Mouse (Mus musculus) embryonic facial prominence, embryonic 10.5 days (tissue): ENCODE measurements around the gene Brsk2. TPM values are rescaled to one million over a fixed set of nuclear protein-coding genes. Genes with fewer than 3 reads are reported as not detected.
A peak's percentile ranks its signal among the peaks of the same experiment; 100 is the strongest.

Source experiments
- DNase-seq: peaks from one replicate; pipeline ENCODE4 v3.0.0-alpha.2; 2017; ENCODE audit warnings: low spot score
- H3K27ac ChIP-seq: fragments of 300-500 bp; sonication (generic); replicated peaks from 2 replicates; pipeline ENCODE4 v1.5.1; 2016; ENCODE audit warnings: mild to moderate bottlenecking
- H3K27me3 ChIP-seq: fragments of 300-500 bp; sonication (generic); replicated peaks from 2 replicates; pipeline ENCODE4 v1.6.1; 2016; ENCODE audit warnings: low read depth, mild to moderate bottlenecking; ENCODE audit not compliant: poor library complexity, severe bottlenecking
- H3K36me3 ChIP-seq: fragments of 300-500 bp; sonication (generic); replicated peaks from 2 replicates; pipeline ENCODE4 v1.6.1; 2016; ENCODE audit warnings: mild to moderate bottlenecking, moderate library complexity
- H3K4me1 ChIP-seq: fragments of 300-500 bp; sonication (generic); 2 replicates; pipeline ENCODE4 v1.6.1; 2016
- H3K4me3 ChIP-seq: fragments of 300-500 bp; sonication (generic); 2 replicates; pipeline ENCODE4 v1.5.1; 2016; ENCODE audit warnings: mild to moderate bottlenecking, moderate library complexity
- H3K9me3 ChIP-seq: fragments of 300-500 bp; sonication (generic); 2 replicates; pipeline ENCODE4 v1.6.1; 2016; ENCODE audit warnings: mild to moderate bottlenecking
- WGBS: fragments of 180-500 bp; shearing (Covaris S2); methylation state at CpG from one replicate; pipeline ENCODE4 v1.1.7; 2016; 5-methylcytosine and 5-hydroxymethylcytosine counted together
- polyA plus RNA-seq: library from polyadenylated mRNA; unstranded; fragments of >200 nt; fragmentation: Nextera tagmentation; extraction: Ambion mirVana; gene quantifications from 2 replicates; pipeline ENCODE4 v1.2.1, GENCODE M21; 2016

Brsk2 gene
- polyA plus RNA-seq, 1 experiment from 2014 or later: 3.0 TPM

GRCm38 (mm10) chr7:142000661-142001060 is 51.1 kb downstream of the Brsk2 start:
- Histone ChIP-seq H3K36me3 (peaks cover 69% of the 10 kb centered on the region), H3K4me3 (no peak overlapping the region), H3K4me1 (0 out of 2 replicates have a peak, but pooled peaks cover 3% of the 10 kb centered on the region), H3K27ac (no peak overlapping the region), H3K9me3 (no peaks in the 10 kb centered on the region), H3K27me3 (no peaks in the 10 kb centered on the region)
- 88% methylated on average over 3 of the region's 3 CpGs for WGBS
- no peak for DNase-seq

GRCm38 (mm10) chr7:142001597-142002340 is 52.2 kb downstream of the Brsk2 start:
- 83% methylated on average over 22 of the region's 22 CpGs for WGBS
- no peak overlapping the region for H3K27ac ChIP-seq
- 0 out of 2 replicates have a peak, but pooled peaks cover 3% of the 10 kb centered on the region for H3K4me1 ChIP-seq
- DNase-seq: no peak
- no peak overlapping the region for H3K4me3 ChIP-seq
- H3K9me3 ChIP-seq: no peaks in the 10 kb centered on the region
- H3K27me3 ChIP-seq: no peaks in the 10 kb centered on the region
- H3K36me3 ChIP-seq: peaks cover 69% of the 10 kb centered on the region

- Histone ChIP-seq H3K4me1 (peaks cover 29% of the 10 kb centered on the region), H3K36me3 (peaks cover 44% of the 10 kb centered on the region), H3K9me3 (no peaks in the 10 kb centered on the region), H3K27ac (no peak overlapping the region), H3K4me3 (no peak overlapping the region), H3K27me3 (no peaks in the 10 kb centered on the region)
- peak; percentile 34 for DNase-seq
- WGBS: 68% methylated on average over 1 of the region's 1 CpGs
Observed at GRCm38 (mm10) chr7:142016562-142016961, 67.0 kb downstream of the Brsk2 start.

- H3K4me1 ChIP-seq: peaks cover 29% of the 10 kb centered on the region
- 49% methylated on average over 2 of the region's 2 CpGs for WGBS
- H3K36me3 ChIP-seq: peaks cover 16% of the 10 kb centered on the region
- H3K4me3 ChIP-seq: no peak overlapping the region
- H3K27me3 ChIP-seq: no peaks in the 10 kb centered on the region
- no peak for DNase-seq
- no peaks in the 10 kb centered on the region for H3K9me3 ChIP-seq
- no peak overlapping the region for H3K27ac ChIP-seq
Observed at GRCm38 (mm10) chr7:142019699-142020098, 70.1 kb downstream of the Brsk2 start.

GRCm38 (mm10) chr7:142020827-142021226 is 71.3 kb downstream of the Brsk2 start:
- DNase-seq: no peak

GRCm38 (mm10) chr7:142025196-142025595 is 75.6 kb downstream of the Brsk2 start:
- Histone ChIP-seq H3K27me3 (no peaks in the 10 kb centered on the region), H3K9me3 (no peaks in the 10 kb centered on the region), H3K36me3 (no peaks in the 10 kb centered on the region; the same call in 1 of the 2 replicates), H3K4me1 (peaks cover 24% of the 10 kb centered on the region), H3K4me3 (no peak overlapping the region), H3K27ac (no peak overlapping the region)
- WGBS: 85% methylated on average over 2 of the region's 2 CpGs
- DNase-seq: no peak

More at GRCm38 (mm10) chr7:142020827-142021226, 71.3 kb downstream of the Brsk2 start:
- Histone ChIP-seq H3K9me3 (no peaks in the 10 kb centered on the region), H3K27ac (no peak overlapping the region), H3K27me3 (no peaks in the 10 kb centered on the region), H3K36me3 (peaks cover 4% of the 10 kb centered on the region), H3K4me3 (no peak overlapping the region), H3K4me1 (peaks cover 37% of the 10 kb centered on the region)
- WGBS: 58% methylated on average over 3 of the region's 3 CpGs

- no peak overlapping the region for H3K27ac ChIP-seq
Observed at GRCm38 (mm10) chr7:142025926-142026325, 76.4 kb downstream of the Brsk2 start.

GRCm38 (mm10) chr7:142030073-142030472 is 80.5 kb downstream of the Brsk2 start:
- DNase-seq: no peak
- no peaks in the 10 kb centered on the region for H3K9me3 ChIP-seq
- H3K4me1 ChIP-seq: peaks cover 12% of the 10 kb centered on the region
- H3K27ac ChIP-seq: no peak overlapping the region
- no peak overlapping the region for H3K4me3 ChIP-seq
- no peaks in the 10 kb centered on the region; the same call in 1 of the 2 replicates for H3K36me3 ChIP-seq
- H3K27me3 ChIP-seq: no peaks in the 10 kb centered on the region

More at GRCm38 (mm10) chr7:142025926-142026325, 76.4 kb downstream of the Brsk2 start:
- no peaks in the 10 kb centered on the region; the same call in 1 of the 2 replicates for H3K36me3 ChIP-seq
- no peak for DNase-seq
- no peaks in the 10 kb centered on the region for H3K9me3 ChIP-seq
- H3K27me3 ChIP-seq: no peaks in the 10 kb centered on the region
- WGBS: 82% methylated on average over 4 of the region's 4 CpGs
- peaks cover 18% of the 10 kb centered on the region for H3K4me1 ChIP-seq
- no peak overlapping the region for H3K4me3 ChIP-seq

- WGBS: 87% methylated on average over 2 of the region's 2 CpGs
- Histone ChIP-seq H3K4me3 (no peak overlapping the region), H3K4me1 (0 out of 2 replicates have a peak, but pooled peaks cover 3% of the 10 kb centered on the region), H3K36me3 (no peaks in the 10 kb centered on the region; the same call in 1 of the 2 replicates), H3K9me3 (no peaks in the 10 kb centered on the region), H3K27ac (no peak overlapping the region), H3K27me3 (no peaks in the 10 kb centered on the region)
- no peak for DNase-seq
Observed at GRCm38 (mm10) chr7:142034198-142034597, 84.6 kb downstream of the Brsk2 start.

- Histone ChIP-seq H3K4me1 (0 out of 2 replicates have a peak, but pooled peaks cover 3% of the 10 kb centered on the region), H3K27me3 (no peaks in the 10 kb centered on the region), H3K9me3 (no peaks in the 10 kb centered on the region), H3K4me3 (no peak overlapping the region), H3K36me3 (no peaks in the 10 kb centered on the region; the same call in 1 of the 2 replicates), H3K27ac (no peak overlapping the region)
- DNase-seq: no peak
- WGBS: 73% methylated on average over 2 of the region's 2 CpGs
Observed at GRCm38 (mm10) chr7:142035048-142035811, 85.7 kb downstream of the Brsk2 start.

GRCm38 (mm10) chr7:142037553-142038170 is 88.1 kb downstream of the Brsk2 start:
- Histone ChIP-seq H3K4me3 (no peak overlapping the region), H3K27me3 (no peaks in the 10 kb centered on the region), H3K36me3 (no peaks in the 10 kb centered on the region), H3K4me1 (0 out of 2 replicates have a peak, but pooled peaks cover 3% of the 10 kb centered on the region), H3K27ac (no peak overlapping the region), H3K9me3 (no peaks in the 10 kb centered on the region)
- 71% methylated on average over 4 of the region's 4 CpGs for WGBS
- DNase-seq: peak; percentile 40

GRCm38 (mm10) chr7:142040756-142041155 is 91.2 kb downstream of the Brsk2 start:
- Histone ChIP-seq H3K36me3 (0 out of 2 replicates have a peak, but pooled peaks cover 5% of the 10 kb centered on the region), H3K27me3 (no peaks in the 10 kb centered on the region), H3K9me3 (no peaks in the 10 kb centered on the region), H3K27ac (no peak overlapping the region), H3K4me1 (peaks cover 9% of the 10 kb centered on the region; the same call in 1 of the 2 replicates), H3K4me3 (no peak overlapping the region)
- no peak for DNase-seq
- WGBS: 91% methylated on average over 3 of the region's 3 CpGs
